Mouse (Mus musculus): ENCODE data around the gene Tent5c.

Gene Tent5c

GRCm38 (mm10) chr3:100487046-100487445 lies 2.1 kb downstream of the Tent5c start:
- DNase-seq (ENCODE audit: low spot score in 2 of 2) = no peak

DNA sequence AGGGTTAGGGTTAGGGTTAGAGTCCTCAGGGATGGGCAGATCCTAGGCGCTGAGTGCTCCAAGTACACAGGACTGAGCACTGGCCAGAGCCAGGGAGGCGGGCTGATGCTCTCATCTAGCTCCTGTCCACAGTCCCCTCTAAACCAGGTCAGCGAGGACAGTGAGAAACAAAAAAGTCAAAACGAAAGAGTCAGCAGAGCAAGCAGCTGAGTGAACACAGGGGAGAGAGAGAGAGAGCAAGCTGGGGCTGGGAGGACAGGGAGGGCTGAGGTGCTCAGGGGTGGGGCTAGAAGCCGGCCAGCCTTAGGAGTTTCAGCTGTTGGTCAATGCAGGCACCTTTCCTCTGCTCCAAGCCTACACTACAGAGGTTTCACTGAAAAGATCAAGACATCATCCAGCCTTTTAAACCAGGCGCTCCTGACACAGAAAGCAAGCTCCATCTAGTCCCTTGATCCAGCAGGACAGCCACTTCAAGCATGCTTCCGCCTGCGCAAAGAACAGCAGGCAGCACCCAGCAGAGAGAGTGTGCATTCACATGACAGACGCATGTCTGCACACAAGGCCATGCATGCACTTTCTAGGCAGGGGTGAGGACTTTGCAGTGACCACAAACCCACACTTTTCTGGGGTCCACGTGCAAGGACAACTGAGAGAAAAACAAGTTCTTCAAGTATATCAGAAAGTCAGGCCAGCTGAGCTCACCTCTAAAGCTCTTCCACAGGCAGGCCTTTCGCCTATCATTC lies 3.6 kb downstream of the Tent5c start:
- DNase-seq (ENCODE audit: low spot score in 2 of 2) = no peak

DNA sequence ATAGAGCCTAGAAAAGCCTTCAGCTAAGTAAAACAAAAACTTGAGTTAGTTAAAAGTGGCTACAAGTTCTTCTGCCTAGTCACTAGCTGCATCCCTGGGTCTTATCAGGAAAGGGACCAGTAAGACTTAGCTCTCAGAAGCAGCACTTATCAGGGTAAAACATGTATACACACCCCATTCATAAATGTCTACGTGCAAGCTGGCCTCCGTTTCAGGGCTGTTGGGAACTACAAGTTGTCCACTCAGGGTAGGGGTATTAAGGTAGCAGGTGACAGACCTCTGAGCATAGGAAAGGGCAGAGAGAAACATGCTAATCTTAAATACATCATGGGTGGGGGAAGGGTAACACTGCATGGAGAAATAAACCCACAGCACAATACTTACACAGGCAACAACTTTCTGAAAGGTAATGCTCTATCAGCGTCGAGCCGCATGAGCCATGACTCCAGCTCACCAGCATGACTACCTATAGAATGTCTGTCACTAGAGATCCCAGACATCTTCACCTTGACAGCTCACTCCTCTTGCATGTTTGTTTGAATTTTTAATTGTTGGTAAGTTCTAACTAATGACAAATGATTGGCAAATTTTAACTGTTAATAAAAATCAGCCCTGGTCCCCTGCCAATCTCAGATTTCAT lies 6.0 kb downstream of the Tent5c start:
- DNase-seq (ENCODE audit: low spot score in 2 of 2) = peak; percentile 55 to 73

DNA sequence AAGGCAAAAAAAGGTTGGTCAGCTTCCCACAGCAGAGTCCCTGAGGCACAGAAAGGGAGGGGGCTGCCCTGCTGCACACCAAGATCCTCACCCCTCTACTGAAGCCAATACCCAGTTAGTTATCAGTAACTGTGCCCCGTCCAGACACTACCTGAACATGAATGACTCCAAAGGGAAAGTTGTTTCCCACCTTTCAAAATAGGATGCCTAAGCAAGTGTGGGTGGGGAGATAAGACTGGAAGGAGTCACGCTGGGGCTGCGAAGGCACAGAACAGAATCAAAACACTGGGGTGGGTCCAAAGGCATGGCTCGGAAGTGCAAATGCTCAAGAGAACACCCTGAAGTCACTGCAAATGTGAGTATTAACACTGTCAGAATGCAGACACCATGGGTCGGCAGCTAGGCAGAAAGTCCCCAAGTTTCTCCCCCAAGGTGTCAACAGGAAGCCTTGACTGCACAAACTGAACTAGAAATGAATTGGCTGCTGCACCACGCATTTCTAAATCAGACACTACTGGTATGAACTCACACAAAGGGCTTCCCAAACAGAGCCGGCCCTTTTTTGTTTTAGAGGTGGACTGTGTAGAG lies 6.7 kb downstream of the Tent5c start:
- peak; percentile 72 to 78 for DNase-seq (ENCODE audit: low spot score in 2 of 2)

DNA sequence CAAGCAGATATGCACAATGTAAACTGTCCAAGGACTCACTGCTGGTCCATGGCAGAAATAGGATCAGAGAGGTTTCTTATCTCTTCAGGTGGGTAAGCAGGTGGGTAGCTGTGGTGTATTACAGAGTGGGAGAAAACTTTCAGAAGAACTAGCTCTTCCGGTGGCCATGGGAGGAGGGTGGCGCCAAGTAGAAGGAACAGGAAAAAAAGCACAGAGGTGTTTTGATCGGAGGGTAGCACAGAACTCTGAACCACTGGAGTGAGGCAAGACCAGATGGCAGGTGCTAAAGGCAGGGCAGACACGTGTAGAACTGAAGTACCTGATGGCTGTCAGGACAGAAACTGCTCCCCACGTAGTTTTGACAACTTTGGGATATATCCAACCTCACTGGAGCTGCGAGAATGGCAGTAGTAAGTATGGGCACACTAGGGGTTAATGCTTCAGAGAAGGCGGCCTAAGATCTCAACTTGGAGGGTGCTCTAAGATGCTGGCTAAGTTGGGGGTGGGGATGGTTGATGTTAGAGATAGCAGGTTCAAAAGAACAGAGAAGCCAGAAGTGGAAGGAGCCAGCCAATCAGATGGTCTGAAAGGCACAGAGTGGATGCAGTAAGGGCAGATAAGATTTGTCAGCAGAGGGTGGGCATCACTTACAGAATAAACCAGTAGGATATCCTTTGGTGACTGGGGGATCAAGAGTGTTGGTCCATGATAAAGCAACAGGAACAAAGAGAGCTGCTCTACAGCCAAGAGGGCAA lies 8.7 kb downstream of the Tent5c start:
- no peak for DNase-seq (ENCODE audit: low spot score in 2 of 2)

DNA sequence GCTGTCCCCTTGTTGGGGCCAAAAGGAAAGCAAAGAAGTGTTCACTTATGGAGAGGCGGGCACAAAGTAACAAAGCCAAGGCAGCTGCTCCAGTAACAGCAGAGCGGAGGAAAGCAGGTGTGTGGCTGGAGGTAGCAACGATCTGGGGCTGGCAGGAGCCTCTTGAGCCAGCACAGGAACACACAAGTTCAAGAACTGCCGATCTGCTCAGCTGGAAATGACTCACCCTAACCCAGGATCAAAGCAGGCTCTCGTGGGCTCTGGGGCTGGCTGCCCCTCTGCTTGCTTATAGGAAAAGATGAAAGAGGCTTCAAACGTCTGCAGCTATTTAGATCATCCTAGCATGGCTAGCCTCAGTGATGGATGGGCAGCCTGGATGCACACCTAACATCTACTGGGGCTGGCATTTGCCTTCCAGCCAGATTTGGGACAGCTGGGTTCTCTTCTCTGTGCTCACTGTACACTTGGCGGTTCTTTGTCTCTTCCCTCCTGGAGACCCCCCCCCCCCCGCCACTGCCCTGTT lies 14.1 kb downstream of the Tent5c start:
- DNase-seq (ENCODE audit: low spot score in 2 of 2) = no peak

DNA sequence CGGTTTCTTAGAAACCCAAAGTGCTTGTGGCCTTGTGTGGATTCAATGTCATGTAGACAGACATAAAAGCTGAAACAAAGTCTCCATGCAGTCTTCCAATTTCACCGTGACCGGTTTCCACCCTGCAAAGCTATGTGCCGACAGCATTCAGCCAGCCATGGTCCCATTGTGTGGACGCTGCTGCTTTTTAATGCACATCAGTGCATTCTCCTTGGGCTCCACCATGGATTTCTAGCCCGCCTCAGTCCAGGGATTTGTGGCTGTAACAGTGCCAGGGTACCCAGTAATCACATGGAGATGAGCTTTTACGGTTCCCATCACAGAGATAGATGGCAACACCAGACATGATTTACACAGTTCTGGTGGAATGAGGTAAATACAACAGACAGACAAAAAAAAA lies 14.6 kb downstream of the Tent5c start:
- DNase-seq (ENCODE audit: low spot score in 2 of 2) = no peak

DNA sequence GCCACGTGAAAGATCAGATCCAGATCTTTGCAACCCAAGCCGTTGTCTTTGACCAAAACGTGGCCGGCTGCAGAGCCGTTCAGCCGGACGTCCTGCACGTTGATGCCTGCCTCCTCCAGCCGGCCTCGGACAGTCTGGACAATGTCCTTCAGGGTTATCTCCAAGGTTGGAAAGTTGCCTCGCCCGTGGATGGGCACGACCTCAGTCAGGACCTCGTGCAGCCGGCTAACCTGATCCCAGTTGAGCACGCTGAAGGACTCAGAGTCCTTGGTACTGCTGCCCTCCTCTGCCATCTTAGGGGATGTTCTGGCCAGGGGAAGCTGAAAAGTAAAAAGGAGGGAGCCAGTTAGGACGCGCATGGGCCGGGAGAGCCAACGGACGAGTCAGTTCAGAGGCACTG lies 16.0 kb downstream of the Tent5c start:
- DNase-seq (ENCODE audit: low spot score in 2 of 2) = no peak

DNA sequence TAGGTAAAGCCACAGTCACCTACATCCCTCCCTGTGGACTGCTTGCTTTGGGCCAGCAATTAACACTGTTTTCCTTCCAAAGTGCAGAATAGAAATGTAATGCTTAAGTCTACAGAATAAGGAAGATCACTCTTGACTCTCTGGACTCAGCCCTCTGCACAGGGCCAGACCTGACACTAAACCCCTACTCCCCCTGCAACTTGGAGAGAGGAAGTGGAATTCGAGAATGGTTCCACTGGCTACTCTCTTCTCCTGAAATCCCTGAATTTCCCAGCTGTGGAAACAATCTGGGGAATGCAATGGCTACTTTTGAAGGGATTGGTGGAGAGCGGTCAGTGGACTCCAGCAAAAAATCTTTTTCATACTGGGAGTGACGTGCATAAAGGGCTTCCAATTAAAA lies 18.2 kb downstream of the Tent5c start:
- DNase-seq (ENCODE audit: low spot score in 2 of 2) = no peak

DNA sequence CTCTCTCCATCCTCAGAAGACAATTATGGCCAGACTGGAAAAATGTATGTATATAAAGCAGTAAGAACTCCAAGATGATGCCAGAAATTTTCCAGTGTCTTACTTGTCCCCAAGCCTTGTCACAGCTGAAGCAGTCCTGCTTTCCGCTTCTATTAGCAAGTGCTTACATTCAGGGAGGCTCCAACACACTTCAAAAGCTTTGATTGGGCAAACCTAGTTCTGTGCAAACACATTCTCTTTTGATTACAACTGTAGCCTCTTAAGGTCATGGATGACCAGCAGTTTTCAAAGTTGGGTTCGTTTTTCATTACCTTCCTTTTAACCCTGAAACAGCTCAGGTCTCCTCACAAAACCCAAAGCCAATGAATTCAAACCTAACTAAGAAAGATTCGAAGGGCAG lies 19.0 kb downstream of the Tent5c start:
- no peak for DNase-seq (ENCODE audit: low spot score in 2 of 2)

GRCm38 (mm10) chr3:100466551-100466950 lies 22.6 kb downstream of the Tent5c start:
- no peak for DNase-seq (ENCODE audit: low spot score in 2 of 2)

- DNase-seq (ENCODE audit: low spot score in 2 of 2) = no peak
Observed at GRCm38 (mm10) chr3:100464596-100464995, 24.5 kb downstream of the Tent5c start.

DNA sequence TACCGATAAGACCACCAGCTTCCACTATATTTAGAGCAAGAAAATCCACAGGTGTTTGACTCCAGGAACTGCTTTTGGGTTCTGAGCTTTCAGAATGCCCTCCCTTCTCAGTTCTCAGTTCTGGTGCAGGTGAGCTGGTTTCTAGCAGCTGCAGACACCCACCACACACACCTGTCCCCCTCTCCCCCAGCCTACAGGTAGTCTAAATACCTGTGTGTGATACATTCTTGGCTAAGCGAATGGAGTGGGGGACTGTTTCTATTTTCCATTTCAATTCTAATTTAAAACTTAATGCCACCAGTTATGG lies 25.2 kb downstream of the Tent5c start:
- no peak for DNase-seq (ENCODE audit: low spot score in 2 of 2)

- no peak for DNase-seq (ENCODE audit: low spot score in 2 of 2)
Observed at GRCm38 (mm10) chr3:100463160-100463958, 25.8 kb downstream of the Tent5c start.

GRCm38 (mm10) chr3:100462235-100463083 lies 26.7 kb downstream of the Tent5c start:
- DNase-seq (ENCODE audit: low spot score in 2 of 2) = no peak

- no peak for DNase-seq (ENCODE audit: low spot score in 2 of 2)
Observed at GRCm38 (mm10) chr3:100460510-100460909, 28.6 kb downstream of the Tent5c start.

- DNase-seq (ENCODE audit: low spot score in 2 of 2) = no peak
Observed at GRCm38 (mm10) chr3:100443798-100444500, 45.2 kb downstream of the Tent5c start.

DNA sequence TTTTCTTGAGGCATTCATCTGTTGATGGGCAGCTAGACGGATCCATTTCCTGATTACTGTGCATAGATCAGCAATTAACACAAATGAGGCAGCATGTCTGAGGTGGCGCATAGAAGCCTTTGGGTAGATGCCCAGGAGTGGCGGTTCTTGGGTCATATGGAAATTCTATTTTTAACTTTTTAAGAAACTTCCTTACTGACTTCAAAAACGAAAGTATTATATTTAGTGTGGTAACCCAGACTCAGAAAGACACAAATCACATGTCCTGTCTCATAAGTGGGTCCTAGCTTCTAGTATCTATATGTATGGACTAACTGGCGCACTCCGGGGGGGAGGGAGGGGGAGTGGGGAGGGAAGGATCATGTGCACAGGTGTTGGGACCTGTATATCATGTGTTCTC lies 46.6 kb downstream of the Tent5c start:
- DNase-seq (ENCODE audit: low spot score in 2 of 2) = no peak

DNA sequence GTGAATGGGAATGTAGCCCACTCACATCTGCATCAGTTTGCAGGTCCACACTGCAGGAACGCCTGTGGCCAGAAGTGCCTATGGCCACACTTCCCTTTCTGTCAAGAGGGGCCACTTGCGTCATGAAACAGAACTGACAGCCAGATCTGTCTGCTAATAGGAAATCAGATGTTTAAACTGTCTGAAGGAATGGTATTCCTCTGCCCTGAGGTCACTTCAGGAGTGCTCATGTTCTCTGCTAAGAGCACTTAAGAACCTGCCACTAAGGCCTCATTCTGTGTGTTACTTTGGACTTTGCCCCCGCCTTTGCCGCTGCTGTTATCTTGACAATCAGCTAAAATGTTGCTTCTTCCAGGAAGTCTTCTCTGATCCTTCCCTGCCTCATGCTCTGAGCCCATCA lies 48.4 kb downstream of the Tent5c start:
- no peak for DNase-seq (ENCODE audit: low spot score in 2 of 2)

GRCm38 (mm10) chr3:100440009-100440408 lies 49.1 kb downstream of the Tent5c start:
- peak in 1 of 2 experiments; percentile 46 for DNase-seq (ENCODE audit: low spot score in 2 of 2)

Data from spleen, postnatal 4 days (tissue).